Mouse (Mus musculus) liver, embryonic 16.5 days (tissue): Measurements from ENCODE around the gene Gas6. TPM values are rescaled to one million over a fixed set of nuclear protein-coding genes. Genes with fewer than 3 reads are reported as not detected.

Experiments
- ATAC-seq: fragments of 200-750 bp; cut with Nextera tagmentation; 2 replicates; pipeline ENCODE4 v1.8.0; 2017; ENCODE audit warnings: low read depth, mild to moderate bottlenecking, moderate number of reproducible peaks, moderate library complexity
- H3K27ac ChIP-seq: fragments of 300-500 bp; sonication (generic); 2 replicates; pipeline ENCODE4 v1.5.1; 2014; ENCODE audit warnings: mild to moderate bottlenecking, low read length
- H3K27me3 ChIP-seq: fragments of 300-500 bp; sonication (generic); 2 replicates; pipeline ENCODE4 v1.6.1; 2014; ENCODE audit warnings: low read depth, low read length, mixed read lengths; ENCODE audit not compliant: control insufficient read depth, insufficient read depth
- H3K36me3 ChIP-seq: fragments of 300-500 bp; sonication (generic); 2 replicates; pipeline ENCODE4 v1.6.1; 2014; ENCODE audit warnings: mild to moderate bottlenecking; ENCODE audit not compliant: control insufficient read depth, insufficient read depth
- H3K4me1 ChIP-seq: fragments of 300-500 bp; sonication (generic); 2 replicates; pipeline ENCODE4 v1.6.1; 2014; ENCODE audit warnings: low read depth, low read length, mixed read lengths; ENCODE audit not compliant: control insufficient read depth
- H3K4me2 ChIP-seq: fragments of 300-500 bp; sonication (generic); 2 replicates; pipeline ENCODE4 v1.6.1; 2014; ENCODE audit warnings: low read depth, low read length, mixed read lengths
- H3K4me3 ChIP-seq: fragments of 300-500 bp; sonication (generic); 2 replicates; pipeline ENCODE4 v1.5.1; 2014; ENCODE audit warnings: low read depth, mild to moderate bottlenecking, low read length
- H3K9ac ChIP-seq: fragments of 300-500 bp; sonication (generic); 2 replicates; pipeline ENCODE4 v1.6.1; 2014; ENCODE audit warnings: low read depth, low read length
- H3K9me3 ChIP-seq: fragments of 300-500 bp; sonication (generic); replicated peaks from 2 replicates; pipeline ENCODE4 v1.6.1; 2016; ENCODE audit warnings: low read length; ENCODE audit not compliant: control insufficient read depth
- WGBS: fragments of 180-500 bp; shearing (Covaris S2); extraction: QIAGEN DNeasy Blood & Tissue Kit; methylation state at CpG from one replicate; pipeline ENCODE4 v1.1.7; 2014; ENCODE audit not compliant: insufficient replicate concordance; 5-methylcytosine and 5-hydroxymethylcytosine counted together
- polyA plus RNA-seq: library from polyadenylated mRNA; unstranded; fragments of >200 nt; fragmentation: Nextera tagmentation; extraction: Ambion mirVana; gene quantifications from 2 replicates; pipeline ENCODE4 v1.2.1, GENCODE M21; 2015

The Gas6 gene
- polyA plus RNA-seq, 1 experiment from 2014 or later = 8.3 TPM

DNA sequence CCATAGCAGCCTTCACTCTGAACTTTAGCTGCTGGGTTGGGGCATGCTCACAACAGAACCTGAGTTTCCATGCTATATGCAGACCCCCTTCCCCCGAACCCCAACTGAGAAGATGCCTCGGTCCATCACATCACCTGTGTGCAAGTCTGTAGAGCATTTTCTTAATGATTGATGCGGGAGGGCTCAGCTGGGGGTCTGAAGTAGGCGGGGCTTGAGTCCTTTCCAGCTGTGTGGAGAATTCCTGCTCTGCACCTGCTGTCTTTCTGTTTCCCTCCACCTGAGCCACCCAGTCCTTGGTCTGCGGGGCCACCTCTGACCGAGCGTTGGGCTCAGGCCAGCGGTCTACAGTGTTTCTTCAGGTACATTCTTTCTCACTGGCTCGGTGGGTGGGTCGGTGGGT is 59.4 kb downstream of the Gas6 start, which contains the start of gene Tmem255b:
TSS of gene Tmem255b (plus strand) at position 301 of the 400 bp plus-strand sequence.
- no peak for ATAC-seq
- H3K27me3 ChIP-seq = peaks cover 16% of the 10 kb centered on the region
- H3K4me2 ChIP-seq = no peak within 1 kb of the TSS

DNA sequence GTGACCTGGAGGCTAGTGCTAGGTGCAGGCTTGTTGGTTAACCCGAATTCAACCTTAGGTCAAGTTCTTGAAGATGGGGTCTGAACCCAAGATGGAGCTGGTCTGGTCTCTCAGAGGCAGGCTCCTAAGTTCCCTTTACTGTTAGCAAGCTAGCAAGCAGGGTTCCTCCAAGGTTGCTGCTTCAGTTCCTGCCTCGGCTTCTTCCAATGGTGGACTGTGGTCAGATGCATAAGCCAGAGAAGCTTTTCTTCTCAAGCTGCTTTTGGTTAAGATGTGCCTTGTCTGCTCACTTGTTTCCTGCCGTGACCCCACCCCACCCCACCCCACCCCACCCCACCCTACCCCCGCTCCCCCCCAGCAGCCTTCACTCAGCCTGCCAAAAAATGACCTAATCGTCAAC is 61.2 kb downstream of the Gas6 start:
- Histone ChIP-seq H3K4me2 (no peak overlapping the region), H3K9me3 (no peaks in the 10 kb centered on the region), H3K4me1 (no peaks in the 10 kb centered on the region), H3K4me3 (no peak overlapping the region), H3K9ac (no peak overlapping the region), H3K27me3 (peaks cover 16% of the 10 kb centered on the region), H3K27ac (no peak overlapping the region), H3K36me3 (no peaks in the 10 kb centered on the region)
- ATAC-seq = no peak
- WGBS = 33% methylated on average over 4 of the region's 5 CpGs

More for the DNA sequence above, 59.4 kb downstream of the Gas6 start, which contains the start of gene Tmem255b:
- Histone ChIP-seq H3K9me3 (no peaks in the 10 kb centered on the region), H3K4me3 (no peak within 1 kb of the TSS), H3K4me1 (no peaks in the 10 kb centered on the region), H3K36me3 (no peaks in the 10 kb centered on the region), H3K27ac (no peak within 1 kb of the TSS), H3K9ac (no peak within 1 kb of the TSS)
- WGBS = 25% methylated on average over 10 of the region's 10 CpGs

DNA sequence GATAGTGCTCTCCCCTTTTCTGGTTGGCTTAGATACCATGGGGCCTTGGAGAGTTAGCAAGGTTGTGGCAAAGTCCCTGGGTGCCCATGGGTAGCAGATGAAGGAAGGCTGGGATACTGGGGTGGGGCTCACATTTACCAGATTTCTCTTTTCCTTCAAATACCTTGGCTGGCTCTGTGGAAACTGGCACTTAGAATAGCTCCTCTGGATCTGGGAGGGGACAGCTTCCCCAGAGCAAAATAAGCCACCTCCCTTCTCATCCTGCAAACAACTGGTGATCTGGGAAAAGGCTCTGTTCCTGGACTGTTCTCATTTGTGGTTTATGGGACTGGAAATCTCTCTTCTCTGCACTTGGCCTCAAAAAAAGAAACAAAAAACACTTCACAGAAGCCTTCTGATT is 63.4 kb downstream of the Gas6 start:
- Histone ChIP-seq H3K9ac (no peak overlapping the region), H3K4me3 (no peak overlapping the region), H3K27me3 (peaks cover 10% of the 10 kb centered on the region), H3K36me3 (no peaks in the 10 kb centered on the region), H3K4me2 (no peak overlapping the region), H3K27ac (no peak overlapping the region), H3K4me1 (no peaks in the 10 kb centered on the region), H3K9me3 (no peaks in the 10 kb centered on the region)
- ATAC-seq = no peak

DNA sequence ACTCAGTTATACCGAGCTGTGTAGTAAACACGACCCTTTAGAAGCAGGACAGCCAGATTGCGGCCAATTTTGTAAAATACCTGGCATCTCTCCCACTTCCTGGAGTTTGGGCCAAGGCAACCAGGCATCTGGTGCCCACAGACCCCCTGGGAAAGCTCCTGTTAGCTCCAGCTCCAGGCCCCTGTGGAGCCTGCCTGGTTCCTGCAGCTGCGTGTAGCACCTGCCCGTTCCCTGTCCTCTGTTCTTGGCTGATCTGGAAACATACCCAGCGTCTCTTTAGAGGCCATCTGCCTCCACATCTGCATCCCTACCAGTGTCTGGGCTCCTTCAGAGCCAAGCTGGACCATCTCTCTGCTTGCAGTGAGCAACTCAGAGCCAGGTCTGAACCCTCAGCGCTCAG is 63.9 kb downstream of the Gas6 start:
- Histone ChIP-seq H3K36me3 (no peaks in the 10 kb centered on the region), H3K27me3 (peaks cover 6% of the 10 kb centered on the region), H3K4me3 (no peak overlapping the region), H3K4me1 (no peaks in the 10 kb centered on the region), H3K4me2 (no peak overlapping the region), H3K27ac (no peak overlapping the region), H3K9ac (no peak overlapping the region), H3K9me3 (no peaks in the 10 kb centered on the region)
- WGBS = 59% methylated on average over 7 of the region's 7 CpGs
- no peak for ATAC-seq

DNA sequence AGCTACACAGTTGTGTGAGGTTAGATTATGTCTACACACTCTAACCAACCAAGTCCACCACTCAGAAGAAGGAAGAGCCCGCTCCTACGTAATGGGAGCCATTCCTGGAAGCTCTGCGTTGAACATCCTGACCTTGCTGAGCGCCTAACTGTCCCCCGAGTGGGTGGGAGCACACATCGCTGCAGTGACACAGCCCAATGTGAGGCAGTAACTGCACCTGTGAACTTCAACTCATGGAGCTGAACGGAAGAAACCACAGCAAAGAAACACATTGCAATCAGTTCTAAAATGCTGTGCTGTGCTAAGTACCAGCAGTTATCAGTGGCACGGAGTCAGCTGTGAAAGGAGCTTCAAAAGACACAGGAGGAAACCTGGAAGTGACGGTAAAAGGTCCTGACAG is 66.1 kb downstream of the Gas6 start:
- Histone ChIP-seq H3K27ac (no peak overlapping the region), H3K9ac (no peak overlapping the region)
- no peak for ATAC-seq

DNA sequence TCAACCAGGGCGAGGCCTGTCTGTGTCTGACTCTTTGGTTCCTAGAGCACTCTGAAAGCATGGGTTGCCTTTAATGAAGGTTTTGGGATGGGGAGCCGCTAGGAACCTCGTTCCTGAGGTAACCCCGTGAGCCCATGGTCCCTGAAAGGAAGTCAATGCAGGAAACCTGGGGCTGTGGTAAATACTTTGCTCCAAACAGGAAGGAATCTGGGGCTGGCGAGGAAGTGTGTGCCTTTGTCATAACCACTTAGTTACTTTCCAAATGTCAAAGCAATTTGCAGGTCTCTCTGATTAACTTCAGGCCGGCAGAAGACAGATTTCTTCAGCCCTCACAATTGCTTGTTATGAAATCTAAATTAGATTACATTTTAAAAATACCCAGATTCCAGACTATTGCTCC is 66.9 kb downstream of the Gas6 start:
- no peaks in the 10 kb centered on the region for H3K9me3 ChIP-seq
- H3K27me3 ChIP-seq = no peaks in the 10 kb centered on the region
- 18% methylated on average over 6 of the region's 6 CpGs for WGBS
- H3K9ac ChIP-seq = no peak overlapping the region
- no peak for ATAC-seq
- no peaks in the 10 kb centered on the region for H3K36me3 ChIP-seq
- H3K4me3 ChIP-seq = no peak overlapping the region
- H3K4me1 ChIP-seq = no peaks in the 10 kb centered on the region
- no peak overlapping the region for H3K4me2 ChIP-seq
- H3K27ac ChIP-seq = no peak overlapping the region

More for the DNA sequence above, 66.1 kb downstream of the Gas6 start:
- no peaks in the 10 kb centered on the region for H3K27me3 ChIP-seq
- 53% methylated on average over 9 of the region's 9 CpGs for WGBS
- no peak overlapping the region for H3K4me2 ChIP-seq
- no peaks in the 10 kb centered on the region for H3K36me3 ChIP-seq
- no peaks in the 10 kb centered on the region for H3K9me3 ChIP-seq
- no peak overlapping the region for H3K4me3 ChIP-seq
- no peaks in the 10 kb centered on the region for H3K4me1 ChIP-seq

DNA sequence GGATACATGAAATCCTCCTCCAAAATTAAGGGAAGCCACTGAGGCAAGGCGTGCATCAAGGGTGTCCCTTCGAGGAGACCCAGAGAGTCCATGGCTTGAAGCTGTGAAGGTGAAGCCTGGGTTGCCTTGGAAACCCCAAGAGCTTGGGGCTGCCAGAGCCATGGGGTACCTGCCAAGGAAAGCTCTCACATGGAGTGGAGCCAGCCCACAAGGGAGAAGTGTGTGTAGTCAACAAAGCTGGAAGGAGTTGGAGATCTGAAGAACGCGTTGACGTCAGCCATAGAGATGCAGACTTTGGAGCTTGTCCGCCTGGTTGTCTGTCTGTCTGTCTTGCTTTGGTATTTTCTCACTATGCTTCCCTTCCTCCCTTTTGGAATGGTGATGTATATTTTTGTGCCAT is 73.3 kb downstream of the Gas6 start:
- Histone ChIP-seq H3K9ac (no peak overlapping the region), H3K4me1 (no peaks in the 10 kb centered on the region), H3K9me3 (no peaks in the 10 kb centered on the region), H3K27ac (no peak overlapping the region), H3K36me3 (no peaks in the 10 kb centered on the region), H3K27me3 (no peaks in the 10 kb centered on the region), H3K4me2 (no peak overlapping the region), H3K4me3 (no peak overlapping the region)
- no peak for ATAC-seq
- WGBS = 74% methylated on average over 6 of the region's 6 CpGs

DNA sequence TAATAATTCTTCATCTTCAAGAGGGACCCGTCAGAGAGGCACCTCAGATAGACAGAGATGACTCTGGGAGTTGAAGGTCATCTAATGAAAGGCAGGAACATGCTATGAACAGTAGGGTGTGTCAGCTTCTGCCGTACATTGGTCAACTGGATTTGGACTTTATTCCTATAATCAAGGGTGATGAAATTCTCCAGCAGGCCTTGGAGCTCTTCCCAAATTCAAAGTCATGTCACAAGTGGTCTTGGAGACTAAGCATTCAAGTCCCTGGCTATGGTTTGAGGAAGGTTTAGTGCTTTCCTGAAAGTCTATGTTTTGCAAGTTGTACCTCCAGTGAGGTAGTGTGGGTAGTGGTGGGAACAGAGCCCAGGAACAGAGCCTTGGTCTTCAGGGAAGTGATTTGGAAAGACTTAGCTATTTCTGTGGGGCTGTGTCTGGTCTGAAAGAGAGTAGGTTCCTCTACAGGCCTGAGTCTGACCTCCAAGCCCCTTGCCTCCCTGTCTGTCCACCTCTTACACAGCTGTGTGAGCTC is 75.1 kb downstream of the Gas6 start:
- H3K4me2 ChIP-seq = no peak overlapping the region
- H3K4me3 ChIP-seq = no peak overlapping the region
- no peak overlapping the region for H3K27ac ChIP-seq
- no peaks in the 10 kb centered on the region for H3K9me3 ChIP-seq
- WGBS = 44% methylated on average over 2 of the region's 2 CpGs
- no peaks in the 10 kb centered on the region for H3K36me3 ChIP-seq
- no peaks in the 10 kb centered on the region for H3K4me1 ChIP-seq
- ATAC-seq = no peak
- no peak overlapping the region for H3K9ac ChIP-seq
- no peaks in the 10 kb centered on the region for H3K27me3 ChIP-seq

DNA sequence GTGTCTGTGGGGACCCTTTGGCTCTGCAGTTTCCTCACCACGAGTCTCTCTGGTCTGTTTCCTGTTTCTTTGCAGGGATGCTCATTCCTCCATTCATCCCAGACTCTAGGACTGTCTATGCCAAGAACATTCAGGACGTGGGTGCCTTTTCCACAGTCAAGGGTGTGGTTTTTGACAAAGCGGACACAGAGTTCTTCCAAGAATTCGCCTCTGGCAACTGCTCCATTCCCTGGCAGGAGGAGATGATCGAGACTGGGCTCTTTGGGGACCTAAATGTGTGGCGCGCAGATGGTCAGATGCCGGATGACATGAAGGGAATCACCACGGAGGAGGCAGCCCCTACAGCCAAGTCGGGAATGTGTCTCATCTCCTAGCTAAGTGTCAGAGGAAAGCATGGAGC is 78.4 kb downstream of the Gas6 start:
- no peak overlapping the region for H3K27ac ChIP-seq
- no peaks in the 10 kb centered on the region for H3K9me3 ChIP-seq
- no peak overlapping the region for H3K4me3 ChIP-seq
- ATAC-seq = no peak
- H3K27me3 ChIP-seq = no peaks in the 10 kb centered on the region; the same call in 1 of the 2 replicates
- no peak overlapping the region for H3K4me2 ChIP-seq
- H3K4me1 ChIP-seq = no peaks in the 10 kb centered on the region
- H3K9ac ChIP-seq = no peak overlapping the region
- no peaks in the 10 kb centered on the region for H3K36me3 ChIP-seq
- WGBS = 50% methylated on average over 10 of the region's 10 CpGs
